Mouse (Mus musculus) stomach, postnatal 0 days (tissue): ENCODE data around the gene Plac1. TPM values are rescaled to one million over a fixed set of nuclear protein-coding genes. Genes with fewer than 3 reads are reported as not detected.

Experiments
- ATAC-seq: fragments of 200-750 bp; cut with Nextera tagmentation; 2 replicates; pipeline ENCODE4 v1.8.0; 2017; ENCODE audit not compliant: low FRiP score, low TSS enrichment
- DNase-seq: peaks from one replicate; pipeline ENCODE4 v3.0.0-alpha.2; 2016; ENCODE audit warnings: low spot score
- H3K27ac ChIP-seq: fragments of 300-500 bp; sonication (generic); replicated peaks from 2 replicates; pipeline ENCODE4 v1.5.1; 2014; ENCODE audit warnings: mild to moderate bottlenecking, control low read depth
- H3K27me3 ChIP-seq: fragments of 300-500 bp; sonication (generic); 2 replicates; pipeline ENCODE4 v1.6.1; 2014; ENCODE audit warnings: low read length; ENCODE audit not compliant: control insufficient read depth, insufficient read depth
- H3K36me3 ChIP-seq: fragments of 300-500 bp; sonication (generic); 2 replicates; pipeline ENCODE4 v1.6.1; 2014; ENCODE audit warnings: low read length, mixed read lengths; ENCODE audit not compliant: control insufficient read depth, insufficient read depth
- H3K4me1 ChIP-seq: fragments of 300-500 bp; sonication (generic); replicated peaks from 2 replicates; pipeline ENCODE4 v1.6.1; 2014; ENCODE audit warnings: antibody characterized with exemption; ENCODE audit not compliant: control insufficient read depth, insufficient read depth
- H3K4me2 ChIP-seq: fragments of 300-500 bp; sonication (generic); replicated peaks from 2 replicates; pipeline ENCODE4 v1.6.1; 2014; ENCODE audit warnings: low read depth, mild to moderate bottlenecking, control low read depth, moderate library complexity
- H3K4me3 ChIP-seq: fragments of 300-500 bp; sonication (generic); 2 replicates; pipeline ENCODE4 v1.5.1; 2014; ENCODE audit warnings: low read depth, low read length, control low read depth
- H3K9ac ChIP-seq: fragments of 300-500 bp; sonication (generic); 2 replicates; pipeline ENCODE4 v1.6.1; 2014; ENCODE audit warnings: mild to moderate bottlenecking, low read length, control low read depth, mixed read lengths
- H3K9me3 ChIP-seq: fragments of 300-500 bp; sonication (generic); 2 replicates; pipeline ENCODE4 v1.6.1; 2016; ENCODE audit warnings: low read length; ENCODE audit not compliant: control insufficient read depth
- CTCF ChIP-seq: IDR thresholded peaks from 2 replicates; pipeline ENCODE4 v1.5.1; 2016; ENCODE audit warnings: antibody characterized with exemption, low read depth, mild to moderate bottlenecking, moderate library complexity
- EP300 ChIP-seq: optimal IDR thresholded peaks from 2 replicates; pipeline ENCODE3; 2016; ENCODE audit warnings: antibody characterized with exemption
- WGBS: fragments of 180-500 bp; shearing (Covaris S2); extraction: QIAGEN DNeasy Blood & Tissue Kit; methylation state at CpG from one replicate; pipeline ENCODE4 v1.1.7; 2014; 5-methylcytosine and 5-hydroxymethylcytosine counted together
- polyA plus RNA-seq: library from polyadenylated mRNA; unstranded; fragments of >200 nt; fragmentation: Nextera tagmentation; extraction: Ambion mirVana; gene quantifications from 2 replicates; pipeline ENCODE4 v1.2.1, GENCODE M21; 2015

Gene Plac1
- polyA plus RNA-seq, 1 experiment from 2014 or later = 1.2 TPM

GRCm38 (mm10) chrX:53268856-53269255, 28.9 kb upstream of the Plac1 start:
- H3K4me1 ChIP-seq = no peaks in the 10 kb centered on the region
- ATAC-seq = peak; percentile 85
- TF ChIP-seq EP300 (no peak), CTCF (no peak)
- no peaks in the 10 kb centered on the region for H3K9me3 ChIP-seq
- peak overlapping the region; percentile 49; the same call in 1 of the 2 replicates for H3K27ac ChIP-seq
- H3K27me3 ChIP-seq = no peaks in the 10 kb centered on the region
- H3K9ac ChIP-seq = peak overlapping the region; percentile 45; the same call in 1 of the 2 replicates
- no peaks in the 10 kb centered on the region for H3K36me3 ChIP-seq
- WGBS = 19% methylated on average over 10 of the region's 10 CpGs
- peak overlapping the region; percentile 68 for H3K4me2 ChIP-seq
- H3K4me3 ChIP-seq = peak overlapping the region; percentile 55
- peak; percentile 71 for DNase-seq

GRCm38 (mm10) chrX:53266186-53266585, 26.3 kb upstream of the Plac1 start:
- Histone ChIP-seq H3K36me3 (no peaks in the 10 kb centered on the region), H3K4me1 (no peaks in the 10 kb centered on the region), H3K27me3 (no peaks in the 10 kb centered on the region), H3K27ac (no peak overlapping the region), H3K4me3 (no peak overlapping the region), H3K9me3 (no peaks in the 10 kb centered on the region), H3K4me2 (no peak overlapping the region), H3K9ac (no peak overlapping the region)
- no peak for DNase-seq
- WGBS = 53% methylated on average over 9 of the region's 9 CpGs
- no peak for ATAC-seq
- TF ChIP-seq CTCF (no peak), EP300 (no peak)

GRCm38 (mm10) chrX:53255195-53255594, 15.3 kb upstream of the Plac1 start:
- Histone ChIP-seq H3K4me3 (no peak overlapping the region), H3K4me1 (no peaks in the 10 kb centered on the region), H3K4me2 (no peak overlapping the region), H3K9me3 (no peaks in the 10 kb centered on the region), H3K27me3 (no peaks in the 10 kb centered on the region), H3K27ac (no peak overlapping the region), H3K9ac (no peak overlapping the region), H3K36me3 (no peaks in the 10 kb centered on the region)
- DNase-seq = no peak
- ATAC-seq = no peak
- TF ChIP-seq CTCF (peak; percentile 71), EP300 (no peak)

GRCm38 (mm10) chrX:53237971-53238370, 1.9 kb downstream of the Plac1 start:
- Histone ChIP-seq H3K36me3 (no peaks in the 10 kb centered on the region), H3K4me3 (no peak overlapping the region), H3K9me3 (no peaks in the 10 kb centered on the region), H3K27me3 (no peaks in the 10 kb centered on the region), H3K9ac (no peak overlapping the region), H3K4me2 (no peak overlapping the region), H3K4me1 (no peaks in the 10 kb centered on the region), H3K27ac (no peak overlapping the region)
- DNase-seq = no peak
- no peak for ATAC-seq
- 14% methylated on average over 2 of the region's 2 CpGs for WGBS
- no peak for TF ChIP-seq EP300
- peak; percentile 59 for TF ChIP-seq CTCF

- no peak overlapping the region for H3K4me2 ChIP-seq
- no peak for DNase-seq
- no peak for ATAC-seq
- no peaks in the 10 kb centered on the region for H3K4me1 ChIP-seq
- TF ChIP-seq EP300 (no peak), CTCF (no peak)
- no peak overlapping the region for H3K27ac ChIP-seq
- no peaks in the 10 kb centered on the region for H3K27me3 ChIP-seq
- H3K9ac ChIP-seq = no peak overlapping the region
- no peaks in the 10 kb centered on the region for H3K36me3 ChIP-seq
- 61% methylated on average over 7 of the region's 7 CpGs for WGBS
- no peaks in the 10 kb centered on the region for H3K9me3 ChIP-seq
- no peak overlapping the region for H3K4me3 ChIP-seq
These were observed 3.5 kb downstream of the Plac1 start for GRCm38 (mm10) chrX:53236404-53236803.

GRCm38 (mm10) chrX:53233689-53234088, 6.2 kb downstream of the Plac1 start:
- Histone ChIP-seq H3K9ac (no peak overlapping the region), H3K36me3 (no peaks in the 10 kb centered on the region), H3K27ac (no peak overlapping the region), H3K4me2 (no peak overlapping the region), H3K4me3 (no peak overlapping the region), H3K4me1 (no peaks in the 10 kb centered on the region), H3K9me3 (no peaks in the 10 kb centered on the region), H3K27me3 (no peaks in the 10 kb centered on the region)
- TF ChIP-seq EP300 (no peak), CTCF (peak; percentile 71)
- WGBS = 40% methylated on average over 4 of the region's 4 CpGs
- ATAC-seq (no peak), DNase-seq (no peak)
